Mouse (Mus musculus) thymus, adult 18-20 months (tissue): ENCODE data around the gene Upp1.
"Not testable (repeated sequence)": the region's sequence is repeated elsewhere in the genome, so short reads cannot be mapped to it uniquely, and the experiment has no call there.

Experiments
- DNase-seq, 2 experiments: peaks; one replicate each; pipeline ENCODE4 v3.0.0; 2022; ENCODE audit warnings: mixed read lengths in 2 of 2

Gene Upp1

DNA sequence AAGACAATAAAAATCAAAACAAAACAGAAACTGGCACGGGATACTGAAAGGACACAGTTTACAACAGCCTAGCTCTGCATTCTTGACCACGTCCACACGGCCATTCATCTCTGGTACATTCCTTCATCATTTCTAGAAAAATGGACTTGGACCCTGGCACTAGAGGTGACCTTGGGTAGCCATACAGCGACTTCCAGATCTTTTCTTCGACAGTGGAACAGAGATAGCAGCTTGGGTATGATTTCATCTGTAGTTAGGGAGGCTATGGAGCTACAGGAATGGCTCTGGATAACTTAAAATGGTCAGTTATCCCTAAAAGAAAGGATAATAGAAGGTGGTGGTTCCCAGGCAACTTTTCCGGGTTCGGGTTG, at the start of gene Upp1:
Gene Upp1 (plus strand): TSS at position 54 of the 371 bp plus-strand sequence.
- DNase-seq: no peak

DNA sequence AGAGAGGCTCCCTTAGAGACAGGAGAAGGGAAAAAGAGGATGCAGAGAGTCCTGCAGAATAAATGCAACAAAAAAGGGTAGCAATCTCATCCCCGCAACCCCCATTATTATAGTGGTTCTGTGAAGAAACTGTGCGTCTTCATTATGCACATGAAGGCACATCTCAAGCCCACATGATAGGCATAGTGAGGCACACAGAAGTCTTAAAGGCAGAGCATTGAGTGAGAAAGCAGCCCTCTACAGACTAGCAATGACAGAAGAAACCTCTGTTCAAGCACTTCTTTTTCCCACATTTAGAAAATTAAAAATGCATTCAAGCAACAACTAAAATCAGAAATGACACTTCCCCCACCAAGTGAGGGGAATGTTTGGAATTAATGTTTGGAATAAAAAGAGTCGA, 41.5 kb upstream of the Upp1 start:
- DNase-seq: no peak

DNA sequence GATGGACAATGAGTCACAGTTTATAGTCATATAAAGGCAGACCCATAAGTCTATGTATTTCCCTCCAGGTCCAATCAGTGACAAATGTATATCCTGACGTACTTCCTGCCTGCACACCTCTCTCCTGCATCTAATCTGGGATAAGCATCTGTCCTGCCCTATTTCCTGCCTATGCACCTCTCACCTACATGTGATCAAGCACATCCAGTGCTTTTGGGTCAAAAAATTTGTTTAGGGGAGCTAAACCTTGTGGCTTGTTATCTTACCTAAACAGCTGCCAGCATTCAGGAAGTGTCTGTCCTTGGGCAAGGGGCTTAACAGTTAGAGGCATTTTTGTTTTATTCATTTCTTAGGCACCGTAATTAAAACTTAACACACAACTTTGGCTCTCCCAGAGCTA, 4.7 kb upstream of the Upp1 start:
- DNase-seq: no peak

GRCm38 (mm10) chr11:9115367-9116120, 2.4 kb upstream of the Upp1 start:
- no peak for DNase-seq

- DNase-seq: no peak
These were observed 1.8 kb upstream of the Upp1 start for GRCm38 (mm10) chr11:9116121-9116520.

GRCm38 (mm10) chr11:9116916-9117315, 987 bp upstream of the Upp1 start:
- no peak for DNase-seq

- DNase-seq: no peak
These were observed 399 bp upstream of the Upp1 start for GRCm38 (mm10) chr11:9117358-9118049.

DNA sequence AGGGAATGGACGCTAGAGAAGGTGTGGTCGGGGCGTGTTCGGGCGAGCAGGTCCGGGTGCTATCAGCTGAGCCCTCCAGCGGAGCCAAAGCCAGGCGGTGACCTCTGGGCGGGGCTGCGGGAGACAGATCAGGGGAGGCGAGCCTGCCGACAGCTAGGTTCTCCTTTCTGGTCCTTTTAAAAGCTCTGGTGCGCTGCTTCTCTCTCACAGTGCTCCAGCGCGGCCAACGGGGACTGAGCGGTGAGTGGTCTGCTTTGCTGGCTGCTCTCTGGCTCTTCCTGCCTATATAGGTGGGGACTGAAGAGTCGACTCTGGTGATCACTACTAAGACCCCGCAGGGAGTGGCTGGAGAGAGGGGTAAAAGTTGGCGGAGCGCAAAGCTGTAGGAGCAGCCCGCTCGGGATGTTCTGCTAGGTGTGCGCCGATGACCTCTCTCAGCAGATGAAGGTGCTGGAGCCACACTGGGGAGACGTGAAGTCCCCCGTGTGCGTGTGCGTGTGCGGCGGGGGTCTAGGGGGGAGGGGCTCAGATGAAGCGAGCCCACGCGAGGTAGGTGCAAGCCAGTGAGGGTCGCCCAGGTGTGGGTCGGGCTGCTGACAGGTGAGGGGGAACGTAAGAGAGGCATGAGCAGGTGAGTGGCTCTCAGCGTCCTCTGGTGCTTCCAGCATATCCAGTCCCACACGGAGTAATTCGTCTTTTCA, 668 bp downstream of the Upp1 start:
- DNase-seq: no peak

DNA sequence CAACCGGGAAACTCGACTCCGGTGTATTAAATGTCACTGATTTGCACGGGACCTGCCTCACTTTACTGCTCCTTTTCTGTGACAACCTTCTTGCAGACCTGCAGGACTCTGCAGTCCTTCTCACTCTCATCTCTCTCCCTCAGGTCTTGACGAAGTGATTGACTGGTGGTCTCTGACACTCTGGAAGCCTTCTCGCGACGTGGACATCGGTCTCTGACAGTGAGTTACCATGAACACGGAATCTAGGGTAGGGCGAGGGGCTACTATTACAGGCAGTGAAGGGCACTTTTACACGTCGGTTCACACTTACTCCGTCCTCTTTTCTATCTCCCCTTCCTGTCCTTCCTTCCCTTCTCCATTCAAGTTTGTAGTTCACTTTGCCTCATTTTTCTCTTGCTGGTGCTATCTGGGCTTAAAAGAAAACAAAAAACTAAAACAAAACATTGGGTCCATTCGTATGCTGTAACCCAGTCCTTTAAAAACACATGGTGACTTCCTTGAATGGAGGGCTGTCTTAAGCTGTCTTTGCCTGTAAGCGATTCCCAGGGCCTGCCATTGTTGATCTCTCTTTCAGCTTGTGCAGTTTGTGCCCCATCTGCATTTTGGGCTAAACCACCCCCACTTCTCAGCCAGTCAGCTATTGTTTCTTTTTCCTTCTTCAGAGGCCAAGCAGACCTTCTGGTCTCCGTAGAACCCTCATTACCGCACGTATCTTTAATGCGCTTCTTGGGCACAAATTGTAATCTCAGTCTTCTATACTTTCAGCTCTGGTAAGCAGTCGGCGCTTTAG, 1.5 kb downstream of the Upp1 start:
- DNase-seq: no peak

- no peak for DNase-seq
These were observed 4.4 kb downstream of the Upp1 start for GRCm38 (mm10) chr11:9122315-9122714.

GRCm38 (mm10) chr11:9126373-9127107, 8.6 kb downstream of the Upp1 start:
- no peak for DNase-seq

- no peak for DNase-seq
These were observed 10.2 kb downstream of the Upp1 start for GRCm38 (mm10) chr11:9128110-9128509.

- no peak for DNase-seq
These were observed 11.6 kb downstream of the Upp1 start for GRCm38 (mm10) chr11:9129528-9129927.

- DNase-seq: no peak
These were observed 13.8 kb downstream of the Upp1 start for GRCm38 (mm10) chr11:9131688-9132087.

DNA sequence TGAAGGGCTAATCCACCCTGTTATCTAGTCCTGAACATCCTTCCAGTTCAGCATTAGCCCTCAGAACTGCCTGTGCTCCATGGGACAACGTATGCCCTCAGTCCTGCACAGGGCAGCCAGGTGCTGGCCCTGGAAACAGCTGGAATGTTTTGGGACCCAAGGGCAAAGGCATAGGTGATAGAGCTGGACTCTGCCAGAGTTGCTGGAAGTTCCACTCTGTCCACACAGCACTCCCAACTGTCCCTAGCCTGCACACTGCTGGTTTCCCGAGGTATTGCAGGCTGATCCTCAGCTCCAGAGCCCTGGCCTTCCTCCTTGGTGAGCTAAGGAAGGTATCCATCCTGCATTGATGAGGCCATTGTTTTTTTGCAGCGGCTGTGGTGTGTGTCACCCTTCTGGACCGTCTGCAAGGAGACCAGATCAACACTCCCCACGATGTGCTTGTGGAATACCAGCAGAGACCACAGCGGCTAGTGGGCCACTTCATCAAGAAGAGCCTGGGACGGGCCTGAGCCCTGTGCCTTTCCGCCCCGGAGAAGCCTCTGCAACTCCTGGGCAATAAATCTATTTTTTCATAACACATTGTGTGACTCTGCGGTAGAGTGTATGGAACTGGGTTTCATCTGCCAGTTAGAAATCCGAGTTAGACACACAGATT, 17.8 kb downstream of the Upp1 start:
- no peak for DNase-seq

DNA sequence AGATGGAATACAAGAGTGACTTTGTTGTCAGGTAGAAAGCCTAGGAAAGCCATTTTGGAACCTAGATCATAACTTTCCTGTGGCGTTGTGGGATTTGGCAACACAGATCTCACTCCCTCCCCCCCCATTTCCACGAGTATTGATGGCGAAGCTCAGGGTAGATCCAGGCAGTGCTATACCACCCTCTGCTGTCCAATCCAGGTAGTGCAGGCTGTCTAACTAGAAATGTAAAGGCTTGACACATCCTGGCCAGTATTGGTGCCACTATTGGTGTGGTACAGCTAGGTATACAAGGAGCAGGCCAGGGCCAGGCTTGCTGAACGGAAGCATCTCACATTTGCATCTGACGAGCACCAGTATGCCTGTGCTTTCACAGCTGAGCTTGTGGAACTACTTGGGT, 18.6 kb downstream of the Upp1 start:
- DNase-seq: peak; percentile 5 to 15

DNA sequence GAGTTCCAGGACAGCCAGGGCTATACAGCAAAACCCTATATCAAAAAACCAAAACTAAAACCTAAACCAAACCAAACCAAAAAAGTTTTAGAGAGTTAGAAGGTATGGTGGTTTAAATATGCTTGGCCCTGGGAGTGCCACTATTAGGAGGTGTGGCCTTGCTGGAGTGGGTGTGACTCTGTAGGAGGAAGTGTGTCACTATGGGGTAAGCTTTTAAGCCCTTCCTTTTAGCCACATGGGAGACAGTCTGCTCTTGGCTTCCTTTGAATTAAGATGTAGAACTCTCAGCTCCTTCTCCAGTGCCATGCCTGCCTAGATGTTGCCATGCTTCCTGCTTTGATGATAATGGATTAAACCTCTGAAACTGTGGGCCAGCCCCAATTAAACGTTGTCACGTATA, 27.2 kb downstream of the Upp1 start:
- no peak for DNase-seq

DNA sequence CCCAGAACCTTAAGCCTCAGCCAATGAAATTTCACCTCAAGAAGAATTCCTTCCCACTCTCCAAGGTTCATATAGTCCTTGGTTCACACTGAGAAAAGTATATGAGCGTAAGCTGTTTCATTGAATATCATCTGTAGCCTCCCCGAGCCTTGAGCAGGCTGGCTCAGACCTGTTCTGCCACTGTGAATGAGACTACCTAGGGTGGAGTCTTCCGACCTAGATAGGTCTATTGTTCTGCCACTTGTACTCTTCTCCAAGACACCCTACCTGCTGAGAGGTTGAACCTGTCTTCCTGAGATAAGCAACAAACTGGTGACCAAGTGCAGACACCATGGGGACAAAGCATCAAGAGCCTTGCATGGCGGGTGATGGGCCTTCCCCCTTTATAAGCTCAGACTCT, 28.2 kb downstream of the Upp1 start:
- no peak for DNase-seq

- no peak for DNase-seq
These were observed 28.8 kb downstream of the Upp1 start for GRCm38 (mm10) chr11:9146683-9147082.

GRCm38 (mm10) chr11:9148206-9148605, 30.3 kb downstream of the Upp1 start:
- DNase-seq: no peak

DNA sequence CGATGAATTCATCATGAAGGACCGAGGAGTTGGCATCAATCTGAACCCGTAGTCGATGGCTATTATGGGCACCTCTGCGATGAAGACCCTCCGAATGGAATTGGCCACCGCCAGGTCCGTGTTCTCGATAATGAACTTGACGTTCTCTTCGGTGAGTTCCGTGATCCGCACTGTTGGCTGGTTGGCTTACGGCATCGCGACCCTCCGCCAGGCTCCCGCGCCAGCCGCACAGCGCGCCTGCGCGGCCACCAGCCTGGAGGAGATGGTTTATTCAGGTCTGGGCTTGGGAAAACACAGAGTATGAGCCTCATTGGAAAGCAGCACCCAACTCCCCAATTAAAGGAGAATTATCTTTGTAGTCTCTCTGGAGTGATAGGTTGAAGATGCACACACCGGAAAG, 32.5 kb downstream of the Upp1 start:
- DNase-seq: not testable (repeated sequence)

GRCm38 (mm10) chr11:9159953-9160352, 42.0 kb downstream of the Upp1 start:
- no peak for DNase-seq
